Mouse (Mus musculus) testis, adult 2 months (tissue): ENCODE data around the gene Hoxc11.

Experiments used
- CTCF ChIP-seq: fragments of 200-500 bp; IDR thresholded peaks from 2 replicates; pipeline ENCODE4 v1.5.1; 2012; ENCODE audit warnings: low read depth, mild to moderate bottlenecking, inconsistent platforms, low read length, moderate library complexity; ENCODE audit not compliant: control insufficient read depth, insufficient read depth, insufficient replicate concordance
- POLR2A ChIP-seq: fragments of 200-500 bp; IDR thresholded peaks from 2 replicates; pipeline ENCODE4 v1.6.1; 2012; ENCODE audit warnings: low read depth, mild to moderate bottlenecking, inconsistent platforms, low read length, moderate library complexity; ENCODE audit not compliant: control insufficient read depth

DNA sequence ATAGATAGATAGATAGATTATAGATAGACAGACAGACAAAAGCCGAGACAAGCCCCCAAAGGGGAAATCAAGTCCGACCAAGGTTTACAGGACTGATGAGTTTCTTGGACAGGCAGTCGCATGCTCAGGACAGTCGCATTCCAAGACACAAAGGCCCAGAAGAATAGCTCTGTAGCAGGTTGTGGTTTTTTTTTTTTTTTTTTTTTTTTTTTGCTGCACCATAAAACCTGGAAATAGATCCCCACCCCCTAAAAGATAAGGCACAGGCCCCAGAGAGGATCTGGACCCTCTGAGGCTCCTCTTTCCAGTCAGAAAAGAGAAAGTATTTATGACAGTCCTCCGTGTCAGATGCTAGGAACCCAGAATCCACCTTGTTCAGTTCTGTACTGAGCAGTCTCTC is 33.9 kb downstream of the Hoxc11 start:
- TF ChIP-seq POLR2A, result no peak
- no peak for TF ChIP-seq CTCF
